Mouse (Mus musculus) myocyte (in vitro differentiated cells): ENCODE data around the gene Zfp963. TPM values are rescaled to one million over a fixed set of nuclear protein-coding genes. Genes with fewer than 3 reads are reported as not detected.

Experiments used
- H3K27me3 ChIP-seq: one replicate; pipeline ENCODE4 v1.6.1; 2011; ENCODE audit not compliant: control insufficient read depth, insufficient read depth, insufficient read length
- H3K36me3 ChIP-seq: one replicate; pipeline ENCODE4 v1.6.1; 2011; ENCODE audit not compliant: control insufficient read depth, insufficient read depth
- H3K4me2 ChIP-seq: one replicate; pipeline ENCODE4 v1.6.1; 2011; ENCODE audit warnings: low read depth, control low read depth
- H3K4me3 ChIP-seq: one replicate; pipeline ENCODE4 v1.5.1; 2011; ENCODE audit warnings: mild to moderate bottlenecking, control low read depth, moderate library complexity
- H3K79me2 ChIP-seq: one replicate; pipeline ENCODE4 v1.6.1; 2011; ENCODE audit not compliant: control insufficient read depth, insufficient read depth
- H3ac ChIP-seq: one replicate; pipeline ENCODE4 v1.6.1; 2011; ENCODE audit not compliant: control insufficient read depth, insufficient read length
- CEBPB ChIP-seq: IDR thresholded peaks from 2 replicates; pipeline ENCODE4 v1.6.1; 2011; ENCODE audit warnings: mild to moderate bottlenecking, moderate library complexity; ENCODE audit not compliant: poor library complexity, insufficient read depth, severe bottlenecking
- E2F4 ChIP-seq: IDR thresholded peaks from one replicate; pipeline ENCODE4 v1.6.1; 2011; ENCODE audit warnings: mild to moderate bottlenecking, control low read depth, moderate library complexity; ENCODE audit not compliant: insufficient read depth
- MAX ChIP-seq: IDR thresholded peaks from one replicate; pipeline ENCODE4 v1.6.1; 2011; ENCODE audit warnings: low read depth, mild to moderate bottlenecking, control low read depth
- MYOD1 ChIP-seq, 3 experiments: IDR thresholded peaks; one replicate each; pipeline ENCODE4 v1.6.1; 2011; ENCODE audit warnings: control low read depth in 2 of 3, low read depth in 2 of 3, mild to moderate bottlenecking in 2 of 3, moderate library complexity in 1 of 3; ENCODE audit not compliant: insufficient read length in 2 of 3, control insufficient read depth in 1 of 3
- MYOG ChIP-seq, 3 experiments: IDR thresholded peaks; one replicate each; pipeline ENCODE4 v1.6.1; 2011; ENCODE audit warnings: control low read depth in 2 of 3, low read depth in 2 of 3, mild to moderate bottlenecking in 2 of 3; ENCODE audit not compliant: insufficient read length in 2 of 3, control insufficient read depth in 1 of 3, insufficient read depth in 1 of 3
- POLR2A ChIP-seq: IDR thresholded peaks from one replicate; pipeline ENCODE4 v1.6.1; 2011; ENCODE audit warnings: low read depth, mild to moderate bottlenecking, control low read depth, moderate library complexity; ENCODE audit not compliant: insufficient read length
- POLR2AphosphoS2 ChIP-seq: IDR thresholded peaks from one replicate; pipeline ENCODE4 v1.6.1; 2011; ENCODE audit warnings: low read depth, control low read depth; ENCODE audit not compliant: insufficient read length
- REST ChIP-seq: IDR thresholded peaks from one replicate; pipeline ENCODE4 v1.6.1; 2011; ENCODE audit warnings: mild to moderate bottlenecking, control low read depth, moderate library complexity; ENCODE audit not compliant: insufficient read depth, insufficient read length
- SRF ChIP-seq: IDR thresholded peaks from one replicate; pipeline ENCODE4 v1.6.1; 2011; ENCODE audit warnings: low read depth; ENCODE audit not compliant: control insufficient read depth, insufficient read length
- TCF12 ChIP-seq: IDR thresholded peaks from one replicate; pipeline ENCODE4 v1.6.1; 2011; ENCODE audit warnings: mild to moderate bottlenecking, control low read depth; ENCODE audit not compliant: poor library complexity, insufficient read depth, severe bottlenecking
- TCF3 ChIP-seq: IDR thresholded peaks from one replicate; pipeline ENCODE4 v1.6.1; 2011; ENCODE audit warnings: low read depth, control low read depth; ENCODE audit not compliant: insufficient read length
- USF1 ChIP-seq: IDR thresholded peaks from one replicate; pipeline ENCODE4 v1.6.1; 2011; ENCODE audit warnings: low read depth, mild to moderate bottlenecking, control low read depth, moderate library complexity
- polyA plus RNA-seq: library from polyadenylated mRNA; unstranded; fragments of >200 nt; fragmentation: generic; extraction: Trizol; gene quantifications from one replicate; pipeline ENCODE4 v1.2.1, GENCODE M21; 2012; ENCODE audit warnings: missing spikeins

Gene Zfp963
- polyA plus RNA-seq, 1 experiment, result 0.97 TPM

- no peak for TF ChIP-seq TCF12
- no peak for TF ChIP-seq MYOD1 (IDR thresholded peaks at IDR 0.05; ENCODE audit: control insufficient read depth in 1 of 3, insufficient read length in 2 of 3, low read depth in 2 of 3)
- no peak for TF ChIP-seq SRF
- no peak for TF ChIP-seq CEBPB
- no peak for TF ChIP-seq TCF3
- TF ChIP-seq POLR2AphosphoS2, result no peak
- TF ChIP-seq MYOG (IDR thresholded peaks at IDR 0.05; ENCODE audit: control insufficient read depth in 1 of 3, insufficient read depth in 1 of 3, insufficient read length in 2 of 3, low read depth in 2 of 3), result no peak
- TF ChIP-seq POLR2A, result no peak
- no peak for TF ChIP-seq REST
- TF ChIP-seq MAX, result no peak
- no peak for TF ChIP-seq USF1
- Histone ChIP-seq H3K4me2 (no peak overlapping the region), H3ac (no peak overlapping the region), H3K79me2 (peaks cover 35% of the 10 kb centered on the region), H3K36me3 (peaks cover 13% of the 10 kb centered on the region), H3K4me3 (no peak overlapping the region), H3K27me3 (no peaks in the 10 kb centered on the region)
Observed at GRCm38 (mm10) chr8:69794901-69795300, 45.1 kb upstream of the Zfp963 start.

DNA sequence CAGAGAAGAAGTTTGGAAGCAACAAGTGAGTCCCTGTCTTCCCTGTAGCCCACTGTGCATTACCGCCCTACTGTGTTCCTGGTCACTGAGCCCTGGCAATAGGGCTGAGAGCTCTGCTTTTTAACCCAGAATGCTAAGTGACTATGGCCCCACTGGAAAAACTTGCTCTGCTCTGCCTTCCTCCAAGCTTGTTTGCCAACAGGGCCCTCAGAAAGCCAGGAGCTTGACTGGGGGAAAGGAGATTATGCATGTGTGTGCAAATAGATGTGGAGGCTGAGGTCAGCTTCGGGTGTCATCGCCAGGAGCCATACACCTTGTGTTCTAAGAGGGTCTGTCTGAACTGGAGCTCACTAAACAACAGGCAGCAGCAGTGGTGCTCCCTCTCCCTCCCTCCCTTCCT is 44.3 kb upstream of the Zfp963 start:
- Histone ChIP-seq H3K36me3 (peaks cover 13% of the 10 kb centered on the region), H3K27me3 (no peaks in the 10 kb centered on the region), H3K79me2 (peaks cover 35% of the 10 kb centered on the region), H3K4me2 (no peak overlapping the region), H3ac (no peak overlapping the region), H3K4me3 (no peak overlapping the region)
- TF ChIP-seq USF1, result no peak
- no peak for TF ChIP-seq REST
- TF ChIP-seq SRF, result no peak
- TF ChIP-seq MYOD1 (IDR thresholded peaks at IDR 0.05; ENCODE audit: control insufficient read depth in 1 of 3, insufficient read length in 2 of 3, low read depth in 2 of 3), result no peak

- Histone ChIP-seq H3K4me2 (no peak overlapping the region), H3K4me3 (no peak overlapping the region), H3K79me2 (peaks cover 35% of the 10 kb centered on the region), H3K36me3 (peaks cover 13% of the 10 kb centered on the region), H3K27me3 (no peaks in the 10 kb centered on the region), H3ac (no peak overlapping the region)
- TF ChIP-seq CEBPB (no peak), TCF3 (no peak), MYOD1 (IDR thresholded peaks at IDR 0.05; ENCODE audit: control insufficient read depth in 1 of 3, insufficient read length in 2 of 3, low read depth in 2 of 3) (no peak), SRF (no peak), MAX (no peak), TCF12 (no peak), E2F4 (no peak), POLR2AphosphoS2 (no peak), MYOG (IDR thresholded peaks at IDR 0.05; ENCODE audit: control insufficient read depth in 1 of 3, insufficient read depth in 1 of 3, insufficient read length in 2 of 3, low read depth in 2 of 3) (no peak), REST (no peak), USF1 (no peak), POLR2A (no peak)
Observed at GRCm38 (mm10) chr8:69793666-69794065, 43.9 kb upstream of the Zfp963 start.

GRCm38 (mm10) chr8:69791415-69792068 is 41.8 kb upstream of the Zfp963 start:
- no peak for TF ChIP-seq POLR2AphosphoS2
- peak in 1 of 3 experiments; percentile 7 for TF ChIP-seq MYOG (IDR thresholded peaks at IDR 0.05; ENCODE audit: control insufficient read depth in 1 of 3, insufficient read depth in 1 of 3, insufficient read length in 2 of 3, low read depth in 2 of 3)
- TF ChIP-seq TCF12, result no peak
- no peak for TF ChIP-seq REST
- no peak for TF ChIP-seq TCF3
- H3K27me3 ChIP-seq, result no peaks in the 10 kb centered on the region
- H3ac ChIP-seq, result peak overlapping the region; percentile 71

DNA sequence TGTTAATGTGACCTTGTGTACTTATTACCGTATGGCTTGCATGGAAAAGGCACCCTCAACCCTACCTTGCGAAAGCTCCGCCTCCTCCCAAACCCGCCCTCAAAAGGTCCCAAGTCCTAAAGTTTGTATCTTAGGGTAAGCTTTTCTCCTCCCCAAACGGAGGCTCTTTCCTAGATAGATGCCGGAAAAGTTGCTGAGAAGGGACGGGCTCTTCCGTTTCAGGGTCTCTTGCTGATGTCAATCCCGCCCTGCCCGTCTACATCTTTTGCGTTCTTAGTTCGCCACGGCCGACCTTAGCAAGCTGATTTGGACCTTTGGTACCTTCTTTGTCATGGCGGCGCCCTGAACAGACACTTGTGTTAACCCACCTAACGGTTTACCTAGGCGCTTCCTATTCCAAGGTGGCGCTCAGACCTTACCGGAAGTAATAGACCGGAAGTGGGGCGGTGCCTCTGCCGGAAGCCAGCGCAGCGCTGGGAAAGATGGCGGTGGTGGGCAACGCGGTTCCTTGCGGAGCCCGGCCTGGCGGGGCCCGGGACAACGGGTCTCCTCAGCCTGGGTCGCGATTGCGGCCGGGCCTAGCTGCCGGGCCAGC is 41.1 kb upstream of the Zfp963 start, which contains the start of the genes Atp13a1 and Zfp866:
Gene Atp13a1 (plus strand): TSS at position 391 of the 595 bp plus-strand sequence.
Gene Zfp866 (minus strand): TSS at position 406 of the 595 bp plus-strand sequence.
- H3ac ChIP-seq, result peak within 1 kb of the TSS; percentile 71
- H3K27me3 ChIP-seq, result no peaks in the 10 kb centered on the region
- TF ChIP-seq MYOD1 (IDR thresholded peaks at IDR 0.05; ENCODE audit: control insufficient read depth in 1 of 3, insufficient read length in 2 of 3, low read depth in 2 of 3) (no peak), SRF (no peak), POLR2AphosphoS2 (peak; percentile 84), TCF3 (no peak), REST (no peak), POLR2A (peak; percentile 93), E2F4 (no peak), MYOG (IDR thresholded peaks at IDR 0.05; ENCODE audit: control insufficient read depth in 1 of 3, insufficient read depth in 1 of 3, insufficient read length in 2 of 3, low read depth in 2 of 3) (no peak)
- peaks cover 7% of the 10 kb centered on the region for H3K36me3 ChIP-seq
- H3K4me2 ChIP-seq, result peak within 1 kb of the TSS; percentile 82
- peaks cover 35% of the 10 kb centered on the region for H3K79me2 ChIP-seq
- peak within 1 kb of the TSS; percentile 71 for H3K4me3 ChIP-seq

More at GRCm38 (mm10) chr8:69791415-69792068, 41.8 kb upstream of the Zfp963 start:
- Histone ChIP-seq H3K4me2 (peak overlapping the region; percentile 82), H3K36me3 (peaks cover 13% of the 10 kb centered on the region), H3K79me2 (peaks cover 35% of the 10 kb centered on the region), H3K4me3 (peak overlapping the region; percentile 71)
